Mouse (Mus musculus) neural tube, embryonic 11.5 days (tissue): Measurements from ENCODE around the gene Rps27. TPM values are rescaled to one million over a fixed set of nuclear protein-coding genes. Genes with fewer than 3 reads are reported as not detected.

Source experiments
- ATAC-seq: fragments of 200-750 bp; cut with Nextera tagmentation; 2 replicates; pipeline ENCODE4 v1.8.0; 2017; ENCODE audit warnings: moderate number of reproducible peaks, mild to moderate bottlenecking, moderate TSS enrichment, moderate library complexity; ENCODE audit not compliant: insufficient read depth, low FRiP score, low TSS enrichment
- DNase-seq: peaks from one replicate; pipeline ENCODE4 v3.0.0-alpha.2; 2015; ENCODE audit warnings: low spot score
- H3K27ac ChIP-seq: fragments of 300-500 bp; sonication (generic); 2 replicates; pipeline ENCODE4 v1.5.1; 2014; ENCODE audit warnings: low read depth, mild to moderate bottlenecking, low read length
- H3K27me3 ChIP-seq: fragments of 300-500 bp; sonication (generic); 2 replicates; pipeline ENCODE4 v1.6.1; 2014; ENCODE audit warnings: mild to moderate bottlenecking, low read length, mixed read lengths; ENCODE audit not compliant: control insufficient read depth, insufficient read depth
- H3K36me3 ChIP-seq: fragments of 300-500 bp; sonication (generic); 2 replicates; pipeline ENCODE4 v1.6.1; 2014; ENCODE audit warnings: mild to moderate bottlenecking, low read length, moderate library complexity, mixed read lengths; ENCODE audit not compliant: control insufficient read depth, insufficient read depth
- H3K4me1 ChIP-seq: fragments of 300-500 bp; sonication (generic); 2 replicates; pipeline ENCODE4 v1.6.1; 2014; ENCODE audit warnings: low read length, mixed read lengths; ENCODE audit not compliant: control insufficient read depth, insufficient read depth
- H3K4me2 ChIP-seq: fragments of 300-500 bp; sonication (generic); 2 replicates; pipeline ENCODE4 v1.6.1; 2014; ENCODE audit warnings: low read depth, mild to moderate bottlenecking, moderate library complexity
- H3K4me3 ChIP-seq: fragments of 300-500 bp; sonication (generic); 2 replicates; pipeline ENCODE4 v1.5.1; 2014; ENCODE audit warnings: low read depth, low read length
- H3K9ac ChIP-seq: fragments of 300-500 bp; sonication (generic); 2 replicates; pipeline ENCODE4 v1.6.1; 2014; ENCODE audit warnings: mild to moderate bottlenecking, low read length
- H3K9me3 ChIP-seq: fragments of 300-500 bp; sonication (generic); 2 replicates; pipeline ENCODE4 v1.6.1; 2016; ENCODE audit warnings: low read length; ENCODE audit not compliant: control insufficient read depth
- WGBS: fragments of 180-500 bp; shearing (Covaris S2); extraction: QIAGEN DNeasy Blood & Tissue Kit; methylation state at CpG from one replicate; pipeline ENCODE4 v1.1.7; 2014; 5-methylcytosine and 5-hydroxymethylcytosine counted together
- polyA plus RNA-seq: library from polyadenylated mRNA; unstranded; fragments of >200 nt; fragmentation: Nextera tagmentation; extraction: Ambion mirVana; gene quantifications from 2 replicates; pipeline ENCODE4 v1.2.1, GENCODE M21; 2014

The Rps27 gene
- polyA plus RNA-seq, 1 experiment from 2014 or later: 1,223 TPM

- no peaks in the 10 kb centered on the region for H3K27me3 ChIP-seq
- no peaks in the 10 kb centered on the region for H3K4me1 ChIP-seq
- WGBS: 88% methylated on average over 2 of the region's 2 CpGs
- H3K9ac ChIP-seq: no peak overlapping the region
- H3K9me3 ChIP-seq: no peaks in the 10 kb centered on the region; the same call in 1 of the 2 replicates
- H3K36me3 ChIP-seq: peaks cover 5% of the 10 kb centered on the region
- ATAC-seq (no peak), DNase-seq (no peak)
- H3K27ac ChIP-seq: no peak overlapping the region
- no peak overlapping the region for H3K4me2 ChIP-seq
- no peak overlapping the region for H3K4me3 ChIP-seq
Measured at GRCm38 (mm10) chr3:90204582-90204981, 8.9 kb downstream of the Rps27 start.

GRCm38 (mm10) chr3:90203619-90204018 is 9.8 kb downstream of the Rps27 start:
- ATAC-seq: no peak

GRCm38 (mm10) chr3:90202884-90203283 is 10.6 kb downstream of the Rps27 start:
- no peak overlapping the region for H3K4me3 ChIP-seq
- WGBS: 81% methylated on average over 1 of the region's 1 CpGs
- no peaks in the 10 kb centered on the region for H3K4me1 ChIP-seq
- H3K9ac ChIP-seq: no peak overlapping the region
- DNase-seq (no peak), ATAC-seq (no peak)
- H3K27me3 ChIP-seq: no peaks in the 10 kb centered on the region
- no peaks in the 10 kb centered on the region; the same call in 1 of the 2 replicates for H3K36me3 ChIP-seq
- no peaks in the 10 kb centered on the region; the same call in 1 of the 2 replicates for H3K9me3 ChIP-seq
- no peak overlapping the region for H3K27ac ChIP-seq
- no peak overlapping the region for H3K4me2 ChIP-seq

More at GRCm38 (mm10) chr3:90203619-90204018, 9.8 kb downstream of the Rps27 start:
- no peaks in the 10 kb centered on the region for H3K4me1 ChIP-seq
- H3K27ac ChIP-seq: no peak overlapping the region
- DNase-seq: no peak
- no peak overlapping the region for H3K4me3 ChIP-seq
- H3K27me3 ChIP-seq: no peaks in the 10 kb centered on the region
- WGBS: 84% methylated on average over 5 of the region's 5 CpGs
- peaks cover 4% of the 10 kb centered on the region for H3K36me3 ChIP-seq
- no peak overlapping the region for H3K4me2 ChIP-seq
- H3K9me3 ChIP-seq: no peaks in the 10 kb centered on the region; the same call in 1 of the 2 replicates
- no peak overlapping the region for H3K9ac ChIP-seq

GRCm38 (mm10) chr3:90197548-90197947 is 15.9 kb downstream of the Rps27 start:
- Histone ChIP-seq H3K27ac (no peak overlapping the region), H3K9me3 (no peaks in the 10 kb centered on the region), H3K4me1 (no peaks in the 10 kb centered on the region), H3K9ac (no peak overlapping the region), H3K36me3 (no peaks in the 10 kb centered on the region), H3K27me3 (no peaks in the 10 kb centered on the region), H3K4me2 (no peak overlapping the region), H3K4me3 (no peak overlapping the region)
- ATAC-seq: no peak
- no peak for DNase-seq
- WGBS: 82% methylated on average over 1 of the region's 1 CpGs

GRCm38 (mm10) chr3:90195644-90196043 is 17.8 kb downstream of the Rps27 start:
- H3K27ac ChIP-seq: no peak overlapping the region
- no peaks in the 10 kb centered on the region for H3K4me1 ChIP-seq
- 94% methylated on average over 1 of the region's 1 CpGs for WGBS
- no peak overlapping the region for H3K4me2 ChIP-seq
- no peak overlapping the region for H3K9ac ChIP-seq
- H3K27me3 ChIP-seq: no peaks in the 10 kb centered on the region
- H3K9me3 ChIP-seq: no peaks in the 10 kb centered on the region
- ATAC-seq (no peak), DNase-seq (no peak)
- no peak overlapping the region for H3K4me3 ChIP-seq
- H3K36me3 ChIP-seq: no peaks in the 10 kb centered on the region

GRCm38 (mm10) chr3:90194759-90195158 is 18.7 kb downstream of the Rps27 start:
- ATAC-seq: no peak

GRCm38 (mm10) chr3:90190859-90191510 is 22.5 kb downstream of the Rps27 start:
- H3K9me3 ChIP-seq: no peaks in the 10 kb centered on the region
- no peak overlapping the region for H3K9ac ChIP-seq
- H3K4me2 ChIP-seq: no peak overlapping the region
- H3K4me1 ChIP-seq: no peaks in the 10 kb centered on the region
- WGBS: 84% methylated on average over 11 of the region's 11 CpGs
- H3K27me3 ChIP-seq: no peaks in the 10 kb centered on the region
- no peak overlapping the region for H3K27ac ChIP-seq
- H3K36me3 ChIP-seq: no peaks in the 10 kb centered on the region
- H3K4me3 ChIP-seq: no peak overlapping the region
- DNase-seq (no peak), ATAC-seq (no peak)

More at GRCm38 (mm10) chr3:90194759-90195158, 18.7 kb downstream of the Rps27 start:
- no peaks in the 10 kb centered on the region for H3K27me3 ChIP-seq
- DNase-seq: no peak
- no peaks in the 10 kb centered on the region for H3K9me3 ChIP-seq
- 56% methylated on average over 4 of the region's 4 CpGs for WGBS
- no peaks in the 10 kb centered on the region for H3K36me3 ChIP-seq
- H3K4me3 ChIP-seq: no peak overlapping the region
- H3K4me2 ChIP-seq: no peak overlapping the region
- H3K27ac ChIP-seq: no peak overlapping the region
- no peaks in the 10 kb centered on the region for H3K4me1 ChIP-seq
- H3K9ac ChIP-seq: no peak overlapping the region

- H3K27me3 ChIP-seq: no peaks in the 10 kb centered on the region
- no peaks in the 10 kb centered on the region for H3K9me3 ChIP-seq
- ATAC-seq (no peak), DNase-seq (no peak)
- no peaks in the 10 kb centered on the region for H3K36me3 ChIP-seq
- no peak overlapping the region for H3K27ac ChIP-seq
- no peak overlapping the region for H3K4me2 ChIP-seq
- H3K4me1 ChIP-seq: no peaks in the 10 kb centered on the region
- no peak overlapping the region for H3K9ac ChIP-seq
- 77% methylated on average over 3 of the region's 3 CpGs for WGBS
- H3K4me3 ChIP-seq: no peak overlapping the region
Measured at GRCm38 (mm10) chr3:90183581-90183980, 29.9 kb downstream of the Rps27 start.

- no peak overlapping the region for H3K4me2 ChIP-seq
- no peaks in the 10 kb centered on the region for H3K4me1 ChIP-seq
- no peaks in the 10 kb centered on the region for H3K27me3 ChIP-seq
- no peak overlapping the region for H3K4me3 ChIP-seq
- WGBS: 78% methylated on average over 3 of the region's 3 CpGs
- no peaks in the 10 kb centered on the region for H3K36me3 ChIP-seq
- H3K9me3 ChIP-seq: no peaks in the 10 kb centered on the region
- H3K9ac ChIP-seq: no peak overlapping the region
- DNase-seq (no peak), ATAC-seq (no peak)
- no peak overlapping the region for H3K27ac ChIP-seq
Measured at GRCm38 (mm10) chr3:90179566-90179965, 33.9 kb downstream of the Rps27 start.
